Mouse (Mus musculus): ENCODE measurements around the gene Tubgcp6. TPM values are rescaled to one million over a fixed set of nuclear protein-coding genes. Genes with fewer than 3 reads are reported as not detected.

Tubgcp6 gene
- polyA plus RNA-seq, 1 experiment from 2014 or later: 9.1 TPM

DNA sequence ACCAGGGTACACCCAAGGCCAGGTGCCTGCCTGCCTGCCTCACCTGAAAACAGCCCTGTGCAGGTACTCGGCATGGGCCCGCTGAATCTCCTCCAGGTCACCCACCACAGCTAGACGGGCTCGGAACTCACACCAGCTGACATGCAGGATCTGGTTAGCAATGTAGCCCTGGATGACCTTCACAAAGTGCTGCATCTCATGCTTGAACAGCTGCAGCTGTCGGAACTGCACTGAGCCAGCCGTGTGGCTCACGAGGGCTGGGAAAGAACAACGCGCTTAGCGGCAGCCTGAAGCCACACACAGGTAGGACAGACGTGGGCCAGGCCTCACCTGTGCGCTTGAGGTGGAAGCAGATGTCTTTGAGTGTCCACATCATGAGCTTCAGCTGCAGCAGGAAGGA is 22.1 kb downstream of the Tubgcp6 start:
- Histone ChIP-seq H3K4me1 (ENCODE audit: control insufficient read depth, insufficient read depth, low read length) (no peaks in the 10 kb centered on the region), H3K27me3 (ENCODE audit: control insufficient read depth, insufficient read depth, low read length) (no peaks in the 10 kb centered on the region), H3K36me3 (ENCODE audit: control insufficient read depth, insufficient read depth) (peaks cover 78% of the 10 kb centered on the region), H3K4me3 (ENCODE audit: low read length) (no peak overlapping the region), H3K27ac (ENCODE audit: low read length) (no peak overlapping the region), H3K9me3 (replicated peaks; ENCODE audit: control insufficient read depth, low read length) (no peaks in the 10 kb centered on the region), H3K9ac (ENCODE audit: low read length) (no peak overlapping the region), H3K4me2 (ENCODE audit: low read depth, low read length) (no peak overlapping the region)
- ATAC-seq (replicated peaks; ENCODE audit: extremely low read depth, insufficient read depth, low FRiP score): no peak
- 81% methylated on average over 12 of the region's 12 CpGs for WGBS

- Histone ChIP-seq H3K4me3 (ENCODE audit: low read length) (no peak overlapping the region), H3K4me2 (ENCODE audit: low read depth, low read length) (no peak overlapping the region), H3K27me3 (ENCODE audit: control insufficient read depth, insufficient read depth, low read length) (no peaks in the 10 kb centered on the region), H3K4me1 (ENCODE audit: control insufficient read depth, insufficient read depth, low read length) (no peaks in the 10 kb centered on the region), H3K9ac (ENCODE audit: low read length) (no peak overlapping the region), H3K36me3 (ENCODE audit: control insufficient read depth, insufficient read depth) (peaks cover 83% of the 10 kb centered on the region), H3K9me3 (replicated peaks; ENCODE audit: control insufficient read depth, low read length) (no peaks in the 10 kb centered on the region), H3K27ac (ENCODE audit: low read length) (no peak overlapping the region)
- WGBS: 89% methylated on average over 7 of the region's 7 CpGs
- ATAC-seq (replicated peaks; ENCODE audit: extremely low read depth, insufficient read depth, low FRiP score): no peak
Observed at GRCm38 (mm10) chr15:89098616-89099015, 24.3 kb downstream of the Tubgcp6 start.

DNA sequence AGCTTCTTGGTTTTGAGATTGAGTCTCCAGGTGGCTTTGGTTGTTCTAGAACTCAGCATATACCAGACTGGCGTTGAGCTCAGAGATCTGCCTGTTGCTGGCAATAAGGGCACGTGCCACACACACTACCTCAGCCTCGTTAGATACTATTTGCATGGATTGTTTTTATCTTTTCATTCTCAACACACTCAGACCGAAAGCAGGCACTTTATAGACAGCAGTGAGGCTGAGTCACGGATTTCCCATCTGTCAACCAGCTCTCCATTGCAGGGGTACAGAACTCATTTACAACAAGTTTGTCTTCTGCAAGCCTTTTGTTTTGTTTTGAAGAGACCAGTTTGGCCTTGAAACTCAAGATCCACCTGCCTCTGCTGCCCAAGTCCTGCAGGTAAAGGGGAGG is 25.5 kb downstream of the Tubgcp6 start:
- ATAC-seq (replicated peaks; ENCODE audit: extremely low read depth, insufficient read depth, low FRiP score): no peak

GRCm38 (mm10) chr15:89092181-89092580 is 30.7 kb downstream of the Tubgcp6 start:
- Histone ChIP-seq H3K27ac (ENCODE audit: low read length) (no peak overlapping the region), H3K27me3 (ENCODE audit: control insufficient read depth, insufficient read depth, low read length) (no peaks in the 10 kb centered on the region), H3K36me3 (ENCODE audit: control insufficient read depth, insufficient read depth) (peaks cover 45% of the 10 kb centered on the region), H3K4me3 (ENCODE audit: low read length) (no peak overlapping the region), H3K4me1 (ENCODE audit: control insufficient read depth, insufficient read depth, low read length) (peaks cover 14% of the 10 kb centered on the region), H3K9me3 (replicated peaks; ENCODE audit: control insufficient read depth, low read length) (no peaks in the 10 kb centered on the region), H3K4me2 (ENCODE audit: low read depth, low read length) (no peak overlapping the region), H3K9ac (ENCODE audit: low read length) (no peak overlapping the region)
- WGBS: 76% methylated on average over 5 of the region's 5 CpGs
- no peak for ATAC-seq (replicated peaks; ENCODE audit: extremely low read depth, insufficient read depth, low FRiP score)

More for the DNA sequence above, 25.5 kb downstream of the Tubgcp6 start:
- H3K4me1 ChIP-seq (ENCODE audit: control insufficient read depth, insufficient read depth, low read length): no peaks in the 10 kb centered on the region
- no peak overlapping the region for H3K9ac ChIP-seq (ENCODE audit: low read length)
- 87% methylated on average over 5 of the region's 5 CpGs for WGBS
- H3K9me3 ChIP-seq (replicated peaks; ENCODE audit: control insufficient read depth, low read length): no peaks in the 10 kb centered on the region
- no peaks in the 10 kb centered on the region for H3K27me3 ChIP-seq (ENCODE audit: control insufficient read depth, insufficient read depth, low read length)
- no peak overlapping the region for H3K4me3 ChIP-seq (ENCODE audit: low read length)
- H3K4me2 ChIP-seq (ENCODE audit: low read depth, low read length): no peak overlapping the region
- H3K36me3 ChIP-seq (ENCODE audit: control insufficient read depth, insufficient read depth): peaks cover 87% of the 10 kb centered on the region
- no peak overlapping the region for H3K27ac ChIP-seq (ENCODE audit: low read length)

DNA sequence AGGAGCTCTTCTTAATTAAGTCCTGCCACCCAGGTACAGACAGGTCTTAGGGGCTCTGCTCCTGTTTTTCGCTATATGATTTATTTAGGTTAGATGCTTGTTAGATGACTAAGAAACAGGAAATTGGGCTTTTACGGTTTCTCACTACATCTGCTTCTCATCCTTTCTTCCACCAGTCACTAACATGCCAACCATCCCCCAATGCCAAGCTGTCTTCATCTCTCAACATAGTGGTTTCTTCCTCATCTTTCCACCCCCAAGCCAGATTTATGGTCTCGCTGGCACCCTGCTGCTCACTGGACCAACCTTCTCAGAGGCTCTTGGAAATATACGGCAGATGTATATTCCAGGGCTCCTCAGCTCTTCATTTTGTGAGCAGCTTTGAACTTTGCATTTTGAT is 32.2 kb downstream of the Tubgcp6 start:
- Histone ChIP-seq H3K27ac (ENCODE audit: low read length) (no peak overlapping the region), H3K9ac (ENCODE audit: low read length) (no peak overlapping the region), H3K9me3 (replicated peaks; ENCODE audit: control insufficient read depth, low read length) (no peaks in the 10 kb centered on the region), H3K36me3 (ENCODE audit: control insufficient read depth, insufficient read depth) (peaks cover 38% of the 10 kb centered on the region), H3K4me1 (ENCODE audit: control insufficient read depth, insufficient read depth, low read length) (peaks cover 14% of the 10 kb centered on the region), H3K4me3 (ENCODE audit: low read length) (no peak overlapping the region), H3K4me2 (ENCODE audit: low read depth, low read length) (no peak overlapping the region), H3K27me3 (ENCODE audit: control insufficient read depth, insufficient read depth, low read length) (no peaks in the 10 kb centered on the region)
- ATAC-seq (replicated peaks; ENCODE audit: extremely low read depth, insufficient read depth, low FRiP score): no peak
- WGBS: 89% methylated on average over 4 of the region's 4 CpGs

DNA sequence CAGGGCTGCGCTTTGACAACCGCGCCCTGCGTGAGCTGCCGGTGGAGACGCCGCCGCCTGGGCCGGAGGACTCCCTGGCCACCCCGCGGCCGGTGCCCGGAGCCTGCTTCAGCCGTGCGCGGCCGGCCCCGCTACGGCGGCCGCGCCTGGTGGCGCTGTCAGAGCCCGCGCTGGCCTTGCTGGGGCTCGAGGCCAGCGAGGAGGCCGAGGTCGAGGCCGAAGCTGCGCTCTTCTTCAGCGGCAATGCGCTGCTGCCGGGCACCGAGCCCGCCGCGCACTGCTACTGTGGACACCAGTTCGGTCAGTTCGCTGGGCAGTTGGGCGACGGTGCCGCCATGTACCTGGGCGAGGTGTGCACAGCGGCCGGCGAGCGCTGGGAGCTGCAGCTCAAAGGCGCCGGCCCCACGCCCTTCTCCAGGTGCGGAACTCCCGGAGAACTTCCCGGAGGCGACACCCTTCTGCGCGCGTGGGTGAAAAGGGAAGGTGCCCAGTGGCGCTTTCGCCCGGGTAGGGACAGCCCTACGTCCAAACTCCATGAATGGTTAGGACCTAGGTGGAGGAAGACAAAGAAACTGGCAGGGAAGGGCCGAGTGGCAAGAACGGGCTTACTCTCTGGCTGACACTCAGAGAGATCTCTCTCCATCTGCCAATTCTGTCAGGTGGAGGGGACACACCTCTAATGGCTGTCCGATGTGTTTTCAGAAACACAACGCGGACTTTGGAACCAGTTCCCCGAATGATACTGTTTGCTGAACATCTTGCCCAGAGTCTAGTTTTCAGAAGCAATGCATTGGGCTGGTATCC is 33.5 kb downstream of the Tubgcp6 start:
- H3K9me3 ChIP-seq (replicated peaks; ENCODE audit: control insufficient read depth, low read length): no peaks in the 10 kb centered on the region
- peak overlapping the region; percentile 91 for H3K4me3 ChIP-seq (ENCODE audit: low read length)
- no peaks in the 10 kb centered on the region for H3K27me3 ChIP-seq (ENCODE audit: control insufficient read depth, insufficient read depth, low read length)
- H3K4me2 ChIP-seq (ENCODE audit: low read depth, low read length): peak overlapping the region; percentile 99
- peaks cover 37% of the 10 kb centered on the region for H3K36me3 ChIP-seq (ENCODE audit: control insufficient read depth, insufficient read depth)
- peak overlapping the region; percentile 96 for H3K9ac ChIP-seq (ENCODE audit: low read length)
- 3% methylated on average over 68 of the region's 68 CpGs for WGBS
- H3K27ac ChIP-seq (ENCODE audit: low read length): peak overlapping the region; percentile 84
- H3K4me1 ChIP-seq (ENCODE audit: control insufficient read depth, insufficient read depth, low read length): peaks cover 14% of the 10 kb centered on the region
- peak; percentile 57 for ATAC-seq (replicated peaks; ENCODE audit: extremely low read depth, insufficient read depth, low FRiP score)

GRCm38 (mm10) chr15:89088607-89089247 is 34.2 kb downstream of the Tubgcp6 start, which contains the start of gene Selenoo:
Gene Selenoo, plus strand, starts transcription at chr15:89089084.
- Histone ChIP-seq H3K9ac (ENCODE audit: low read length) (peak within 1 kb of the TSS; percentile 96), H3K27ac (ENCODE audit: low read length) (peak within 1 kb of the TSS; percentile 84), H3K4me1 (ENCODE audit: control insufficient read depth, insufficient read depth, low read length) (peaks cover 14% of the 10 kb centered on the region), H3K9me3 (replicated peaks; ENCODE audit: control insufficient read depth, low read length) (no peaks in the 10 kb centered on the region), H3K27me3 (ENCODE audit: control insufficient read depth, insufficient read depth, low read length) (no peaks in the 10 kb centered on the region), H3K36me3 (ENCODE audit: control insufficient read depth, insufficient read depth) (peaks cover 36% of the 10 kb centered on the region), H3K4me3 (ENCODE audit: low read length) (peak within 1 kb of the TSS; percentile 91), H3K4me2 (ENCODE audit: low read depth, low read length) (peak within 1 kb of the TSS; percentile 99)
- WGBS: 1% methylated on average over 38 of the region's 38 CpGs
- ATAC-seq (replicated peaks; ENCODE audit: extremely low read depth, insufficient read depth, low FRiP score): peak; percentile 93

DNA sequence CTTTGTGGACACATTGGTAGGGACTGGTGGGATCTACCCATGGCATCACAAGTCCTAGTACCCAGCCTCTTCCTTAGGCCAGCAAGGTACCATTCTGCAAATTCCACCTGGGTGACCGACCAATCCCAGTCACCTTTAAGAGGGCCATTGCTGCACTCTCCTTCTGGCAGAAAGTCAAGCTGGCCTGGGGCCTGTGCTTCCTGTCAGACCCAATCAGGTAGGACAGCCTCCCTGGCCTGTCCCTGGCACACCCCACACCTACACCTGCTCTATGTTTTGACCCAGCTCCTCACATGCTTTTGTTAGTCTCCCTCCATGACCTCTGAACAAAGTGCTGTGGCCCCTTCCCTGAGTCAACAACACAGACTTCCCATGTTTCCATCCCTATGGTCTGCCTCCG is 38.1 kb downstream of the Tubgcp6 start:
- Histone ChIP-seq H3K9ac (ENCODE audit: low read length) (no peak overlapping the region), H3K27ac (ENCODE audit: low read length) (no peak overlapping the region), H3K4me2 (ENCODE audit: low read depth, low read length) (no peak overlapping the region), H3K27me3 (ENCODE audit: control insufficient read depth, insufficient read depth, low read length) (no peaks in the 10 kb centered on the region), H3K36me3 (ENCODE audit: control insufficient read depth, insufficient read depth) (peaks cover 46% of the 10 kb centered on the region), H3K4me3 (ENCODE audit: low read length) (no peak overlapping the region), H3K4me1 (ENCODE audit: control insufficient read depth, insufficient read depth, low read length) (peaks cover 9% of the 10 kb centered on the region), H3K9me3 (replicated peaks; ENCODE audit: control insufficient read depth, low read length) (no peaks in the 10 kb centered on the region)
- WGBS: 84% methylated on average over 2 of the region's 2 CpGs
- no peak for ATAC-seq (replicated peaks; ENCODE audit: extremely low read depth, insufficient read depth, low FRiP score)

DNA sequence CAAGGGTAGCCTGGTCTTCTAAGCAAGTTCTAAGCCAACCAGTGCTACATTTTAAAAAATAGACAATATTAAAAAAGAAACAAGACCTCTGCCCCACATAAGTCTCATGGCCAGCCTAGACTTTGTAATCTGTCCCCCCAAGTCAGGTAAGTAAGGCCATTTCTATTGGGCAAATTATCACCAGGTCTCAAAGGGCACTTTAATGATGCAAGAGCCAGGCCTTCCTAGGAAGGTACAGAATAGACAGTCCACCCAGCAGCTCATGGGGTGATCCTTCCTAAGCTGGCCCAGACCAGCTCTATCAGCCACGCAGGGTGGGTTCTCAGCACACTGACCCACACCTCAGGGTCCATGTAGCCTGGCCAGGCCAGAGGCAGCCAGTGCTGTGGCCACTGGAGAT is 39.0 kb downstream of the Tubgcp6 start:
- Histone ChIP-seq H3K9ac (ENCODE audit: low read length) (no peak overlapping the region), H3K4me3 (ENCODE audit: low read length) (no peak overlapping the region), H3K4me1 (ENCODE audit: control insufficient read depth, insufficient read depth, low read length) (peaks cover 5% of the 10 kb centered on the region), H3K9me3 (replicated peaks; ENCODE audit: control insufficient read depth, low read length) (no peaks in the 10 kb centered on the region), H3K36me3 (ENCODE audit: control insufficient read depth, insufficient read depth) (peaks cover 46% of the 10 kb centered on the region), H3K4me2 (ENCODE audit: low read depth, low read length) (no peak overlapping the region), H3K27ac (ENCODE audit: low read length) (no peak overlapping the region), H3K27me3 (ENCODE audit: control insufficient read depth, insufficient read depth, low read length) (no peaks in the 10 kb centered on the region)
- ATAC-seq (replicated peaks; ENCODE audit: extremely low read depth, insufficient read depth, low FRiP score): no peak
- 96% methylated on average over 1 of the region's 1 CpGs for WGBS
